Mouse (Mus musculus) brain, embryonic 14.5 days (tissue): ENCODE data around the gene Serinc5.

Source experiments
- CTCF ChIP-seq: fragments of 200-500 bp; IDR thresholded peaks from 2 replicates; pipeline ENCODE4 v1.5.1; 2012; ENCODE audit warnings: inconsistent platforms, mild to moderate bottlenecking, moderate library complexity, borderline replicate concordance; ENCODE audit not compliant: insufficient read depth, insufficient read length; ENCODE audit errors: extremely low read depth
- POLR2A ChIP-seq: fragments of 200-500 bp; IDR thresholded peaks from 2 replicates; pipeline ENCODE4 v1.6.1; 2012; ENCODE audit warnings: mild to moderate bottlenecking, inconsistent platforms, borderline replicate concordance; ENCODE audit not compliant: poor library complexity, insufficient read depth, insufficient read length, severe bottlenecking; ENCODE audit errors: extremely low read depth

- no peak for TF ChIP-seq POLR2A
- TF ChIP-seq CTCF, result no peak
These were observed 83.1 kb downstream of the Serinc5 start for GRCm38 (mm10) chr13:92693866-92694550.
